Mouse (Mus musculus): ENCODE measurements at regions not wholly inside any gene's neighbourhood (a gene's known extent, or its start where the extent isn't known, plus 50 kb on each side); places are given as distances from the start of the nearest gene placed in this dataset.
A peak's percentile ranks its signal among the peaks of the same experiment; 100 is the strongest.

DNA sequence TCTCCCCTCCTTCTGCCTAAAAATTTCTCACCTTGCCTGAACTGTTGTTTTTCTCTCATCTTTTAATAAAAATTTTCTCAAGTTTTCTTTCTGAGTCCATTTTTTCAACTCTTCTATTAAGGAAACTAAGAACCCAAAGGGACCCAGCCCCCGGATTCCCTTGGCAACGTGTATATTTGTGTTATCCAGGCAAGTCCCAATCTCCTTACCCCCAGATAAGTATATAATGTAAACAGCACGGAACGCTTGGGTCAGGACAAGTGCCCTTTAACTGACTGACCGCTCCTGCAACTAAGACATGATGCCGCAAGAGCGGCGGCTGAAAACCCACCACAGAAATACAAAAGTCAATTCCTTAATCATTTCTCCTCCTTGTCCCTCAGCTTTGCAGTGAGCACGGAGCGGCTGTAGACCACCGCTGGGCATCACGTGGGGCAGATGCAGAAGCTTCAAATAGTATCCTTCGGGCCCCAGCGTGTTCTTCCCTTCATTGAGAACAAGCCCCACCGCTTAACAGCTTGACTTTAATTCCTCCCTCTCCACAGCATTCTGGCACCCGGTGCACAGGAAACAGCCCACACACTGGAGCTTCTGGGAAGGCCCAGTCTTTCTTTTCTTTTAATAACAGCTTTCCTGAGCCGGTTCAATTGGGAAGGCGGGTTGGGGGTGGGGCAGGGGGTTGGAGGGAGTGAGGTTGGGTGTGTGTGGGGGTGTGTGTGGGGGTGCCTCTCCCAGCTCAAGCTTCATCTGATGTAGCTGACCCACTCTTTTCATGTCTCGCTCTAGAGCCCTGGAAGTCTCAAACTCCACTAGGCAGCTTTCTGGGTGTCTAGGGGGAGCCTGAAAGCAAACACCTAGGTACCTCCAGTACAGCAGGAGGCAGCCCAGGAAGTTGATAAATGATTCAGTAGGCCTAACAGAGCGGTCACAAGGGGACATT lies 234.9 kb downstream of the Csl start:
- Histone ChIP-seq H3K9me3 (ENCODE audit: low read length) (no peaks in the 10 kb centered on the region), H3K36me3 (ENCODE audit: insufficient read depth, low read length) (no peaks in the 10 kb centered on the region), H3K4me3 (ENCODE audit: low read depth, low read length) (peak overlapping the region; percentile 19; the same call in 1 of the 2 replicates), H3K9ac (replicated peaks; ENCODE audit: low read depth) (0 out of 2 replicates have a peak overlapping the region, but pooled peaks have one; percentile 5), H3K27me3 (replicated peaks; ENCODE audit: insufficient read depth, low read length) (no peaks in the 10 kb centered on the region), H3K27ac (ENCODE audit: low read length) (peak overlapping the region; percentile 51; the same call in 1 of the 2 replicates), H3K4me1 (ENCODE audit: insufficient read depth, low read depth, low read length) (peaks cover 6% of the 10 kb centered on the region; the same call in 1 of the 2 replicates), H3K4me2 (replicated peaks; ENCODE audit: low read depth, low read length) (peak overlapping the region; percentile 42)
- ATAC-seq (peak; percentile 67), DNase-seq (ENCODE audit: low spot score) (peak; percentile 58)
- TF ChIP-seq CTCF (IDR thresholded peaks at IDR 0.05) (no peak), EP300 (IDR thresholded peaks at IDR 0.05) (no peak)
- WGBS = 13% methylated on average over 20 of the region's 20 CpGs

DNA sequence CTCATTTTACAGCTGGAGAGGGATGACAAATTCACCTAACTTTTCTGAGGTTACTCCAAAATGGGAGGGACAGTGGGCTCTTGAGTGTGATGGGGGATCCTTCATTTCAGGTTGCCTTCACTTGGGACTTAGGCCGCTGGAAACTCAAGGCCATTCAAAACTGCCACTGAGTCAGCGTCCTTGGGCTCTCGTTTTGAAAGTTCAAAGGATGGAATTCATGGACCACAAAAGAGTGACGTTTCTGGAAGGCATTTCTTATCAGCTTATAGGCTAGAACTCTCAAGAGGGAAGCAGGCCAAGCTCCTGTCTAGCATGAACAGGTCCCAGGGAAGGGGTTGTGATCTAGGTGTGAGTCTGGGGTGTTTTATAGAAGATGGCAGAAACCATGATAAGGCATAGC lies 233.3 kb downstream of the Csl start:
- H3K9me3 ChIP-seq (ENCODE audit: low read length) = no peaks in the 10 kb centered on the region
- TF ChIP-seq CTCF (IDR thresholded peaks at IDR 0.05) (no peak), EP300 (IDR thresholded peaks at IDR 0.05) (no peak)
- no peak overlapping the region for H3K9ac ChIP-seq (replicated peaks; ENCODE audit: low read depth)
- ATAC-seq (no peak), DNase-seq (ENCODE audit: low spot score) (no peak)
- H3K27ac ChIP-seq (ENCODE audit: low read length) = no peak overlapping the region
- WGBS = 78% methylated on average over 4 of the region's 4 CpGs
- H3K4me1 ChIP-seq (ENCODE audit: insufficient read depth, low read depth, low read length) = peaks cover 8% of the 10 kb centered on the region; the same call in 1 of the 2 replicates
- H3K4me2 ChIP-seq (replicated peaks; ENCODE audit: low read depth, low read length) = no peak overlapping the region
- H3K4me3 ChIP-seq (ENCODE audit: low read depth, low read length) = no peak overlapping the region
- H3K36me3 ChIP-seq (ENCODE audit: insufficient read depth, low read length) = no peaks in the 10 kb centered on the region
- no peaks in the 10 kb centered on the region for H3K27me3 ChIP-seq (replicated peaks; ENCODE audit: insufficient read depth, low read length)

DNA sequence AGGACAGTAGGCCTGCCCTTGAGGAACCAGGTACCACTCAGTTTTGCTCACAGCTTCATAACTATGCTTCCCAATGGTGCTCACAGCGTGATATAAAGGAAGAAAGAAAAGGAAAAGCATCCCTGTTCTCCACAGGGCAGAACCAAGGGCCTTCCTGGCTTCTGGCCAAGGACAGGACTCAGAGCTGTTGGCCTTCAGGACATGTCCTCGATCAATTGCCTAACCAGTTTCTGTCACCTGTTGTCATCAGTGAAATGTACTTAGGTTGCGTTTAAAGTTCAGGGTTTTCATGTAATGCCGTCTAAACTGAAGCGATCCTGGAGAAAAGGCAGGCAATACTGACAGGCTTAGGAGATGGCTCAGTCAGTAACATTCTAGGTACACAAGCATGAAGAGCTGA lies 232.9 kb downstream of the Csl start:
- H3K27me3 ChIP-seq (replicated peaks; ENCODE audit: insufficient read depth, low read length) = no peaks in the 10 kb centered on the region
- no peak overlapping the region for H3K4me3 ChIP-seq (ENCODE audit: low read depth, low read length)
- H3K36me3 ChIP-seq (ENCODE audit: insufficient read depth, low read length) = no peaks in the 10 kb centered on the region
- no peaks in the 10 kb centered on the region for H3K9me3 ChIP-seq (ENCODE audit: low read length)
- ATAC-seq (no peak), DNase-seq (ENCODE audit: low spot score) (no peak)
- no peak overlapping the region for H3K9ac ChIP-seq (replicated peaks; ENCODE audit: low read depth)
- H3K27ac ChIP-seq (ENCODE audit: low read length) = no peak overlapping the region
- peaks cover 12% of the 10 kb centered on the region; the same call in 1 of the 2 replicates for H3K4me1 ChIP-seq (ENCODE audit: insufficient read depth, low read depth, low read length)
- 86% methylated on average over 5 of the region's 5 CpGs for WGBS
- H3K4me2 ChIP-seq (replicated peaks; ENCODE audit: low read depth, low read length) = no peak overlapping the region
- TF ChIP-seq EP300 (IDR thresholded peaks at IDR 0.05) = no peak
- no peak for TF ChIP-seq CTCF (IDR thresholded peaks at IDR 0.05)

DNA sequence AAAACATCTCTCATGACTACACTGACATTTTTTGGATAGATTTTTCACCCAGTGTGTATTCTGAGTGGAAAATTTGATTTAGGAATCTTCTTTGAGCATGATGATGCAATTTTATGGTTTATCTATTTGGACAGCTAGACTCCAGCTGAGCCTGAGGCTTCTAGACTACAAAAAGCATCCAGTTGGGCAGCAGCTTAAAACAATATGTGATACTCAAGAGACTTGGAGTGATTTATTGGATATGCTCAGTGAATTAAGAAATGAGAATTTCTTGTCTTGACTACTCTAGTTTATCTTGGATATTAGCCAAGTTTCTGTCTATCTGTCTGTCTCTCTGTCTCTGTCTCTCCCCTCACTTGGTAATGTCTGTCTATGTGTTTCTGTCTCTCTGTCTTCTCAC lies 228.4 kb downstream of the Csl start:
- TF ChIP-seq EP300 (IDR thresholded peaks at IDR 0.05) = no peak
- no peak for TF ChIP-seq CTCF (IDR thresholded peaks at IDR 0.05)
- peaks cover 7% of the 10 kb centered on the region; the same call in 1 of the 2 replicates for H3K4me1 ChIP-seq (ENCODE audit: insufficient read depth, low read depth, low read length)
- H3K9ac ChIP-seq (replicated peaks; ENCODE audit: low read depth) = no peak overlapping the region
- DNase-seq (ENCODE audit: low spot score) (no peak), ATAC-seq (no peak)
- no peaks in the 10 kb centered on the region for H3K36me3 ChIP-seq (ENCODE audit: insufficient read depth, low read length)
- no peak overlapping the region for H3K4me2 ChIP-seq (replicated peaks; ENCODE audit: low read depth, low read length)
- no peaks in the 10 kb centered on the region for H3K9me3 ChIP-seq (ENCODE audit: low read length)
- no peak overlapping the region for H3K27ac ChIP-seq (ENCODE audit: low read length)
- H3K4me3 ChIP-seq (ENCODE audit: low read depth, low read length) = no peak overlapping the region
- no peaks in the 10 kb centered on the region for H3K27me3 ChIP-seq (replicated peaks; ENCODE audit: insufficient read depth, low read length)

DNA sequence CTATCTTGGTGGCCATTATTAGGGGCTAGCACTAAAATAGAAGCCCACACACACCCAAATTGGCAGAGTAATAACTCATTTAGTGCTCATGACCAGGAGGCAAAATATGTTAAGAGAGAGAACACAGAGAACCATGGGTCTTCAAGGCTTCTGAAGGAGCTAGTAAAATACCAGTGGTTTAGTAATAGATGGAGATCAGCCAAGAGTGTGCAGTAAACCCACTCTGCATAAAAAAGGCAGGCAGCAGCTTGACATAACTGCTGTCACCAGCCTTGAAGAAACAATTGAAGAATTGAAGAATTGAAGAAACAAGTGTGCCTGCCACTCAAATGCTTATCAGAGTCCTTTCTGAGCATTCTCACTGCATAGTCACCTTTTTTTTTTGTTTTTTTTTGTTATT lies 227.9 kb downstream of the Csl start:
- no peak overlapping the region for H3K4me2 ChIP-seq (replicated peaks; ENCODE audit: low read depth, low read length)
- H3K27me3 ChIP-seq (replicated peaks; ENCODE audit: insufficient read depth, low read length) = no peaks in the 10 kb centered on the region
- no peak overlapping the region for H3K27ac ChIP-seq (ENCODE audit: low read length)
- peak; percentile 67 for DNase-seq (ENCODE audit: low spot score)
- no peaks in the 10 kb centered on the region for H3K9me3 ChIP-seq (ENCODE audit: low read length)
- TF ChIP-seq CTCF (IDR thresholded peaks at IDR 0.05) (no peak), EP300 (IDR thresholded peaks at IDR 0.05) (no peak)
- H3K4me1 ChIP-seq (ENCODE audit: insufficient read depth, low read depth, low read length) = peaks cover 7% of the 10 kb centered on the region; the same call in 1 of the 2 replicates
- ATAC-seq = no peak
- H3K36me3 ChIP-seq (ENCODE audit: insufficient read depth, low read length) = no peaks in the 10 kb centered on the region
- no peak overlapping the region for H3K4me3 ChIP-seq (ENCODE audit: low read depth, low read length)
- H3K9ac ChIP-seq (replicated peaks; ENCODE audit: low read depth) = no peak overlapping the region

DNA sequence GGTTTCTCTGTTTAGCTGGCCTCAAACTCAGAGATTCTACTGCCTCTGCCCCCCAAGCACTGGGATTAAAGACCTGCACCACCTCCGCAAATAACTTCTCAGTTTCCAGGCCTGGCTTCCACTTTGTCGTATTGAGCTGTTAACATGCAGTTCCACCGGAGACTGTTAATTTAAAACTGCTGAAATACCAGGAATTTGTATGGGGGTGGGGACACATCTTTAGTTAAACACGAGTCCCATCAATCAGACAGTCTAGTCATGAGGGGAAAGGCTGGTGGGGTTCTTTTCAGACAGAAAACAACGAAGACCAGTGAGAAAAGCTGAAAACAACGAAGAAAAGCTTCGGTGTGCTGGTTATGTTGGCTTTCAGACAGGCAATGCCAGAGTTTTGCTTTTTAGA lies 227.5 kb downstream of the Csl start:
- ATAC-seq = no peak
- Histone ChIP-seq H3K27me3 (replicated peaks; ENCODE audit: insufficient read depth, low read length) (no peaks in the 10 kb centered on the region), H3K4me3 (ENCODE audit: low read depth, low read length) (no peak overlapping the region), H3K27ac (ENCODE audit: low read length) (no peak overlapping the region), H3K36me3 (ENCODE audit: insufficient read depth, low read length) (no peaks in the 10 kb centered on the region), H3K9ac (replicated peaks; ENCODE audit: low read depth) (no peak overlapping the region), H3K4me2 (replicated peaks; ENCODE audit: low read depth, low read length) (no peak overlapping the region), H3K9me3 (ENCODE audit: low read length) (no peaks in the 10 kb centered on the region), H3K4me1 (ENCODE audit: insufficient read depth, low read depth, low read length) (peaks cover 7% of the 10 kb centered on the region; the same call in 1 of the 2 replicates)
- no peak for TF ChIP-seq CTCF (IDR thresholded peaks at IDR 0.05)
- no peak for TF ChIP-seq EP300 (IDR thresholded peaks at IDR 0.05)
- WGBS = 59% methylated on average over 7 of the region's 7 CpGs
- DNase-seq (ENCODE audit: low spot score) = no peak
